Mouse (Mus musculus): ENCODE measurements around the gene Gm44579. TPM values are rescaled to one million over a fixed set of nuclear protein-coding genes. Genes with fewer than 3 reads are reported as not detected.

Gm44579 gene
- polyA plus RNA-seq, 1 experiment from 2014 or later, result not detected

- no peaks in the 10 kb centered on the region for H3K9me3 ChIP-seq (ENCODE audit: control insufficient read depth, low read length)
- H3K36me3 ChIP-seq (ENCODE audit: control insufficient read depth, insufficient read depth, low read length), result no peaks in the 10 kb centered on the region
- no peak for ATAC-seq (ENCODE audit: insufficient read depth, low FRiP score, low TSS enrichment)
- H3K9ac ChIP-seq (ENCODE audit: low read length), result no peak overlapping the region
- no peak for DNase-seq (ENCODE audit: low spot score)
- H3K4me1 ChIP-seq (ENCODE audit: control insufficient read depth, insufficient read depth, low read length), result no peaks in the 10 kb centered on the region
- H3K27me3 ChIP-seq (ENCODE audit: control insufficient read depth, insufficient read depth, low read length), result no peaks in the 10 kb centered on the region
- no peak overlapping the region for H3K4me2 ChIP-seq (ENCODE audit: low read depth)
- 83% methylated on average over 7 of the region's 7 CpGs for WGBS
- no peak overlapping the region for H3K27ac ChIP-seq (ENCODE audit: low read depth, low read length)
- no peak overlapping the region for H3K4me3 ChIP-seq (ENCODE audit: low read depth, low read length)
Measured at GRCm38 (mm10) chr15:98152916-98153315, 67.9 kb downstream of the Gm44579 start.

- 82% methylated on average over 10 of the region's 10 CpGs for WGBS
- no peaks in the 10 kb centered on the region for H3K9me3 ChIP-seq (ENCODE audit: control insufficient read depth, low read length)
- no peak overlapping the region for H3K4me2 ChIP-seq (ENCODE audit: low read depth)
- no peak for DNase-seq (ENCODE audit: low spot score)
- H3K36me3 ChIP-seq (ENCODE audit: control insufficient read depth, insufficient read depth, low read length), result no peaks in the 10 kb centered on the region
- no peak overlapping the region for H3K27ac ChIP-seq (ENCODE audit: low read depth, low read length)
- H3K4me3 ChIP-seq (ENCODE audit: low read depth, low read length), result no peak overlapping the region
- H3K9ac ChIP-seq (ENCODE audit: low read length), result no peak overlapping the region
- H3K27me3 ChIP-seq (ENCODE audit: control insufficient read depth, insufficient read depth, low read length), result no peaks in the 10 kb centered on the region
- ATAC-seq (ENCODE audit: insufficient read depth, low FRiP score, low TSS enrichment), result no peak
- no peaks in the 10 kb centered on the region; the same call in 1 of the 2 replicates for H3K4me1 ChIP-seq (ENCODE audit: control insufficient read depth, insufficient read depth, low read length)
Measured at GRCm38 (mm10) chr15:98149166-98149602, 71.6 kb downstream of the Gm44579 start.

- Histone ChIP-seq H3K4me3 (ENCODE audit: low read depth, low read length) (no peak overlapping the region), H3K4me2 (ENCODE audit: low read depth) (no peak overlapping the region), H3K9me3 (ENCODE audit: control insufficient read depth, low read length) (no peaks in the 10 kb centered on the region), H3K36me3 (ENCODE audit: control insufficient read depth, insufficient read depth, low read length) (no peaks in the 10 kb centered on the region), H3K27me3 (ENCODE audit: control insufficient read depth, insufficient read depth, low read length) (no peaks in the 10 kb centered on the region), H3K4me1 (ENCODE audit: control insufficient read depth, insufficient read depth, low read length) (no peaks in the 10 kb centered on the region; the same call in 1 of the 2 replicates), H3K27ac (ENCODE audit: low read depth, low read length) (no peak overlapping the region), H3K9ac (ENCODE audit: low read length) (no peak overlapping the region)
- DNase-seq (ENCODE audit: low spot score) (no peak), ATAC-seq (ENCODE audit: insufficient read depth, low FRiP score, low TSS enrichment) (no peak)
- 81% methylated on average over 3 of the region's 3 CpGs for WGBS
Measured at GRCm38 (mm10) chr15:98148356-98148755, 72.4 kb downstream of the Gm44579 start.

GRCm38 (mm10) chr15:98145559-98146181 lies 75.1 kb downstream of the Gm44579 start:
- H3K4me2 ChIP-seq (ENCODE audit: low read depth), result peak overlapping the region; percentile 93
- peaks cover 4% of the 10 kb centered on the region; the same call in 1 of the 2 replicates for H3K36me3 ChIP-seq (ENCODE audit: control insufficient read depth, insufficient read depth, low read length)
- DNase-seq (ENCODE audit: low spot score) (peak; percentile 95), ATAC-seq (ENCODE audit: insufficient read depth, low FRiP score, low TSS enrichment) (peak; percentile 98)
- H3K27ac ChIP-seq (ENCODE audit: low read depth, low read length), result peak overlapping the region; percentile 73
- H3K4me1 ChIP-seq (ENCODE audit: control insufficient read depth, insufficient read depth, low read length), result no peaks in the 10 kb centered on the region; the same call in 1 of the 2 replicates
- 1% methylated on average over 38 of the region's 38 CpGs for WGBS
- peak overlapping the region; percentile 95 for H3K9ac ChIP-seq (ENCODE audit: low read length)
- no peaks in the 10 kb centered on the region for H3K9me3 ChIP-seq (ENCODE audit: control insufficient read depth, low read length)
- H3K4me3 ChIP-seq (ENCODE audit: low read depth, low read length), result peak overlapping the region; percentile 94
- no peaks in the 10 kb centered on the region for H3K27me3 ChIP-seq (ENCODE audit: control insufficient read depth, insufficient read depth, low read length)

GRCm38 (mm10) chr15:98144861-98145507 lies 75.8 kb downstream of the Gm44579 start:
- DNase-seq (ENCODE audit: low spot score), result no peak
- under 1% methylated on average over 36 of the region's 36 CpGs for WGBS
- no peak; the same call in 1 of the 2 replicates for ATAC-seq (ENCODE audit: insufficient read depth, low FRiP score, low TSS enrichment)

GRCm38 (mm10) chr15:98142515-98142914 lies 78.3 kb downstream of the Gm44579 start:
- Histone ChIP-seq H3K27me3 (ENCODE audit: control insufficient read depth, insufficient read depth, low read length) (no peaks in the 10 kb centered on the region), H3K27ac (ENCODE audit: low read depth, low read length) (no peak overlapping the region), H3K4me1 (ENCODE audit: control insufficient read depth, insufficient read depth, low read length) (no peaks in the 10 kb centered on the region; the same call in 1 of the 2 replicates), H3K4me2 (ENCODE audit: low read depth) (no peak overlapping the region), H3K9me3 (ENCODE audit: control insufficient read depth, low read length) (no peaks in the 10 kb centered on the region), H3K36me3 (ENCODE audit: control insufficient read depth, insufficient read depth, low read length) (peaks cover 4% of the 10 kb centered on the region; the same call in 1 of the 2 replicates), H3K4me3 (ENCODE audit: low read depth, low read length) (no peak overlapping the region), H3K9ac (ENCODE audit: low read length) (no peak overlapping the region)
- ATAC-seq (ENCODE audit: insufficient read depth, low FRiP score, low TSS enrichment) (no peak), DNase-seq (ENCODE audit: low spot score) (no peak)
- WGBS, result 91% methylated on average over 10 of the region's 10 CpGs

More at GRCm38 (mm10) chr15:98144861-98145507, 75.8 kb downstream of the Gm44579 start:
- Histone ChIP-seq H3K9ac (ENCODE audit: low read length) (peak overlapping the region; percentile 95), H3K27ac (ENCODE audit: low read depth, low read length) (peak overlapping the region; percentile 73), H3K4me2 (ENCODE audit: low read depth) (peak overlapping the region; percentile 93), H3K9me3 (ENCODE audit: control insufficient read depth, low read length) (no peaks in the 10 kb centered on the region), H3K4me1 (ENCODE audit: control insufficient read depth, insufficient read depth, low read length) (no peaks in the 10 kb centered on the region; the same call in 1 of the 2 replicates), H3K36me3 (ENCODE audit: control insufficient read depth, insufficient read depth, low read length) (peaks cover 4% of the 10 kb centered on the region; the same call in 1 of the 2 replicates), H3K27me3 (ENCODE audit: control insufficient read depth, insufficient read depth, low read length) (no peaks in the 10 kb centered on the region), H3K4me3 (ENCODE audit: low read depth, low read length) (peak overlapping the region; percentile 94)

GRCm38 (mm10) chr15:98140809-98141208 lies 80.0 kb downstream of the Gm44579 start:
- Histone ChIP-seq H3K27me3 (ENCODE audit: control insufficient read depth, insufficient read depth, low read length) (no peaks in the 10 kb centered on the region), H3K9me3 (ENCODE audit: control insufficient read depth, low read length) (no peaks in the 10 kb centered on the region), H3K4me2 (ENCODE audit: low read depth) (no peak overlapping the region), H3K4me1 (ENCODE audit: control insufficient read depth, insufficient read depth, low read length) (no peaks in the 10 kb centered on the region; the same call in 1 of the 2 replicates), H3K4me3 (ENCODE audit: low read depth, low read length) (no peak overlapping the region), H3K9ac (ENCODE audit: low read length) (no peak overlapping the region), H3K27ac (ENCODE audit: low read depth, low read length) (no peak overlapping the region), H3K36me3 (ENCODE audit: control insufficient read depth, insufficient read depth, low read length) (peaks cover 4% of the 10 kb centered on the region; the same call in 1 of the 2 replicates)
- no peak for DNase-seq (ENCODE audit: low spot score)
- ATAC-seq (ENCODE audit: insufficient read depth, low FRiP score, low TSS enrichment), result no peak
- WGBS, result 96% methylated on average over 5 of the region's 5 CpGs

GRCm38 (mm10) chr15:98139763-98140162 lies 81.0 kb downstream of the Gm44579 start:
- Histone ChIP-seq H3K27ac (ENCODE audit: low read depth, low read length) (no peak overlapping the region), H3K4me2 (ENCODE audit: low read depth) (no peak overlapping the region), H3K36me3 (ENCODE audit: control insufficient read depth, insufficient read depth, low read length) (peaks cover 7% of the 10 kb centered on the region), H3K27me3 (ENCODE audit: control insufficient read depth, insufficient read depth, low read length) (no peaks in the 10 kb centered on the region), H3K4me3 (ENCODE audit: low read depth, low read length) (no peak overlapping the region), H3K9ac (ENCODE audit: low read length) (no peak overlapping the region), H3K4me1 (ENCODE audit: control insufficient read depth, insufficient read depth, low read length) (no peaks in the 10 kb centered on the region; the same call in 1 of the 2 replicates), H3K9me3 (ENCODE audit: control insufficient read depth, low read length) (no peaks in the 10 kb centered on the region)
- ATAC-seq (ENCODE audit: insufficient read depth, low FRiP score, low TSS enrichment), result no peak
- no peak for DNase-seq (ENCODE audit: low spot score)
- 74% methylated on average over 7 of the region's 7 CpGs for WGBS

All from neural tube, embryonic 11.5 days (tissue).